Mouse (Mus musculus) skeletal muscle tissue, adult 2 months (tissue): ENCODE measurements around the gene Bora.
"Not testable (repeated sequence)": the region's sequence is repeated elsewhere in the genome, so short reads cannot be mapped to it uniquely, and the experiment has no call there.

Experiments
- DNase-seq: peaks from one replicate; pipeline ENCODE4 v3.0.0-alpha.2; 2012; ENCODE audit warnings: low read depth, low spot score

Bora gene

GRCm38 (mm10) chr14:99046031-99046781 is at the start of gene Bora, which contains the start of gene Mzt1:
TSS of gene Bora (plus strand) at chr14:99046222.
TSS of gene Mzt1 (minus strand) at chr14:99046134.
- DNase-seq = peak; percentile 81

DNA sequence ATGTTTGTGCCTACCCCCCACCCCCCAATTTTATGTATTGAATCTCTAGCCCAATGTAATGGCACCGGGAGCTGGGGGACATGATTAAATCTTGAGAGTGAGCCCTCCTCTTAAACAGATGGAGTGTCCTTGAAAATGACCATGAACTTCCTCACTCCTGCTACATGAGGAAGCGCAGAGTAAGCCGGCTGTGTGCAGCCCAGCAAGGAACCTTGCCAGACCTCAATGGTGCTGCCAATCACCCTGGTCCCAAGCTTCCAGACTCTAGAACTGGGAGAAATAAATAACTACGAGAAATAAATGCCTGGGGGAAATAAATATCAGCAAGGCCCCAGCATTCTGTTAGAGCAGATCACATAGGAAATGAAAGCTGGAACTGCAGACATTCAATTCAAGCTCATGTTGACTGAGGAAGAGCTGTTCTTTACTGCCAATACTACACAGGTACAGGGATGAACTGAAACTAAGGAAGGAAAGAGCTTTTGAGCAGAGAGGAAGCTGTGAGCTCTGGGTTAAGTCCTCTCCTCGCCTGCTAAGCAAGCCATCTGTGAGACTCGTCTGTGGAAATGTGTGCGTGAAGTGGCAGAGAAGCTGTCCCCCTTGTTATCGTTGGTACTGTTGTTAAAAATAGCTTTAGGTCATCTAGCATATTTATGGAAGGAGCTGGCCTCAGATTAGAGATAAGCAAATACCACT is 35.6 kb upstream of the Bora start:
- no peak for DNase-seq

- no peak for DNase-seq
Observed at GRCm38 (mm10) chr14:99010920-99011313, 35.1 kb upstream of the Bora start.

DNA sequence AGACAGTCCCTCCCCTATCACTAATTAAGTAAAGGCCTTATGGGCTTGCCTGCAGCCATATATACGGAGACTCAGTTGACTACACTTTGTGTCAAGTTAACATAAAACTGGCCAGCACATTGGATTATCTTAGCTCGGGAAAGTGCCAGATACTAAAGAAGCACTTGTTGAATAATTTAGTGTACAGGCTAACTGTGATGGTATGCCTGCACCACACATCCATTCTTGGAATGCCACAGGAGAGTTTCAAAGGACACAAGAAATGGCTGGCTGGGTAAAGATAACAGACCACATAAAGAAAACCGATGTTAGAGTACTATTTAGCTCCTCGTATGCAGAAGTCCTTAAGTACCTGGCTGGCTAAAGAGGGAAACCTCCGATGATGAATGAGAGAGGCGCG is 27.3 kb upstream of the Bora start:
- no peak for DNase-seq

- DNase-seq = no peak
Observed at GRCm38 (mm10) chr14:99019136-99019808, 26.8 kb upstream of the Bora start.

GRCm38 (mm10) chr14:99022346-99023086 is 23.5 kb upstream of the Bora start:
- DNase-seq = no peak

DNA sequence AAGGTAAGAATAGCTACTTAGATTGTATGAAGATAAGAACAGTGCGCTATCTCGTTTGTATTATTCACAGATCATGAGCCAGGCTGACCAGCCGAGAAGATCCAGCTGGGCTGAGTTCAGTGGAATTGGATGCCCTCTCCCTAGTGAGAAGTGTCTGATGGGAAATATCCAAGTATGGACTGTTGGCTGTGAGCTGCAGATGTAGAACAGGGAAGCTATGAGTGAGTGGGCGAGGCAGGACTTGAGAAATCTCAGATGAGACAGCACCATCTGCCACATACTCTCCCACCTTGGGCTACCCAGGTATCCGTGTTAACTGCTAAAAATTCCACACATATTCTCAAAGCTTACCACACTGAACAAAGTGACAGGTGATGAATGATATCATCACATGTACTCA is 16.0 kb upstream of the Bora start:
- no peak for DNase-seq

GRCm38 (mm10) chr14:99031337-99031873 is 14.6 kb upstream of the Bora start:
- DNase-seq = no peak

DNA sequence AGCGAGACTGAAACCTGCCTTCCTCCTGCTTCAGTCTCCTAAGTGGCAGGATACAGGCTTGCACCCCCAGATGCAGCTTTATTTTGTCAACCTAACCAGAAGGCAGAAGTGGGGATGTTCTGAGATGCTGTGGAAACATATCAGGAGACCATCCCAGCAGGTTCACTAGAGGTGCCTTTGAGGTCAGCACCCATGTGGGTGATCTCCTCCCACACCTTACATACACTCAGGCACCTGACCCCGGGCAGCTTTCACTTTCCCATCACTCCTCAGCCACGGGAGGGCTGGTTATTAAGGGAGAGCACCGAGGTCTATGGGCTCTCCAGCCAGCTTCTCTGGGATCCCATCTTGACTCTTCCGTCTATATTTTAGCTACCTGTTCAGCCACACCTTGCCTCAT is 13.4 kb upstream of the Bora start:
- no peak for DNase-seq

- DNase-seq = not testable (repeated sequence)
Observed at GRCm38 (mm10) chr14:99034851-99035250, 11.2 kb upstream of the Bora start.

GRCm38 (mm10) chr14:99036039-99036438 is 10.0 kb upstream of the Bora start:
- DNase-seq = no peak

- DNase-seq = no peak
Observed at GRCm38 (mm10) chr14:99037703-99038102, 8.3 kb upstream of the Bora start.

DNA sequence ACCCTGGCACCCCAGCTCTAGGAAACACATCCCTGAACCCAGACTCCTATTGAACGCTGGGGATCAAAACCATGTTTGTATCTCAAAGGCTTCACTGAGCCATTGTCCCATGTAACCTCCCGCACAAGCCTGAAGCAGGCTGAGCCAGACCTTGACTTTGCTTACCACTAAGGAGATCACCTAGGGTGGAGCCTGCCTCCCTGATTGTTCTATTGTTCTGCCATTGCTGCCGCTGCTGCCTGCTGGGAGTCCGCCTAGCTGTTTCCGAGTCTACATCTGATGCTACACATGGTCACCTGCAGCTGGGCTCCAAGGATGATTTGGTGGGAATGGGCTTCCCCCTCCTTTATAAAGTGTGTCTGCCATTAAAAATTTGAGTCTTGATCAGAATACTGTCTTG is 6.7 kb upstream of the Bora start:
- DNase-seq = not testable (repeated sequence)

GRCm38 (mm10) chr14:99041416-99041815 is 4.6 kb upstream of the Bora start:
- no peak for DNase-seq

GRCm38 (mm10) chr14:99043499-99043898 is 2.5 kb upstream of the Bora start:
- no peak for DNase-seq

- DNase-seq = no peak
Observed at GRCm38 (mm10) chr14:99044096-99044495, 1.9 kb upstream of the Bora start.

DNA sequence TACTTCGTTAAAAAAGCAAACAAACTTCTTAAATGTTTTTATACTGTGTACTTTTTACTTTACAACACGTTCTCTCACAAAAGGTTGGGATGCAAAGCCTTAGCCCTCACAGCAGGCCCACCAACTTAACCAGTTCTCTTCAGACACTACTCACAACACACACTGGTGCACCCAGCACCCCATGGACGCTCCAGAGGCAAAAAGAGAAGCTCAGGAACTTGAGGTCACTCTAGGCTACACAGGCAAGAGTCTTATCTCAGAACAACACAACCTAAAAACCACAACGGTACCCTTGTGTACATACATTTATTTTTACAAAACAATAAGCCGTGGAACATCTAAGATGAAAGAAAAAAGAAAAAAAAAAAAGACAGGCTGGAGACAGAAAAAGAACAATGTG is 1.3 kb upstream of the Bora start:
- no peak for DNase-seq

- DNase-seq = peak; percentile 2
Observed at GRCm38 (mm10) chr14:99045378-99046030, 518 bp upstream of the Bora start.

- no peak for DNase-seq
Observed at GRCm38 (mm10) chr14:99046782-99047181, 760 bp downstream of the Bora start.

DNA sequence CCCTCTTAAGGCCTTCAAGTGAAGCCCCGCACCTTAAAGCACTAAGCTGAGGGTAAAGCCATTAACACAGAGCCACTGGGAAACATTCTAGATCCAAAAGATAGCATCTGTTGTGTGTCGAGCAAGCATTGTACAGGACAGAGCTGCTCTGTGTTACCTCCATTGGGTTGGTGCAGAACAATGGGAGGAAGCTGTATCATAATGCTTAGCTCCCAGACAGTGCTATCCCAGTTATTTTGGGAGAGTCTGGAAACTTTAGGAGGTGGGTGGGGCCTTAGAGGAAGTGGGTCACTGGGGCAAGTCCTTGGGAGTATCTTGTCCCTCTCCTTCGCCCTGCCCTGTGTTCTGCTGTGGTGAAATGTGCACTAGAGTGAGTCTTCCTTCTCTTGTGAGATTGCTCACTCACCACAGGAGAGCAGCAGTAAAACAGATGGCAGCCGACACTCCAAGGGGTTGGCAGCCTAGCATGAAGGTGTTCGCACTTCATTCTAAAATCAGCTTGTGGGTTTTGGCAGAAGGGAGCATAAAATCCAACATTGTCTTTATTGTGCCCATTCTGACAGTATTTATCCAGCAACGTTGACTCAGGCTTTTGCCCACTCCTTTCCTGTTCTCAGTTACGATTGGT is 13.1 kb downstream of the Bora start:
- no peak for DNase-seq

DNA sequence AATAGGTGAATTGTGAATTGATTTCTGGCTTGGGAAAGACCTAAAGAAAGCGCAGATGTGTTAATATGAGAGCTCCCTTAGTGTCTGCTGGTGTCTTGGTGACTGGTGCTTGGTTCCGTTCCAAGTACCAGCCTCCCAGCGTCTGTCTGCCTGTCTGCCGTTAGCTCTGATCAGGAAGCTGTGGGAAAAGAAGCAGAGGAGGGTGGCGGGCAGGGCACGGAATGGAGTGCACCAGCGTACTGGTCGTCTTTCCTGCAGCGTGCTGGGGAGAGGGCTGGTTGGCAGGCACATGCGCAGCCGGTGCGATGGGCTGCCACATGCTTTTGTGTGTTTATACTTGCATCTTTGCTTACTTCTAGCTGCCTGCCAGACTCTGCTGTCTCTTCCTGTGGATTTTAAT is 14.6 kb downstream of the Bora start:
- no peak for DNase-seq
